Mouse (Mus musculus) thymus, postnatal 36 days (tissue): ENCODE data around the gene Hus1b.

Experiments
- DNase-seq, 2 experiments: peaks; one replicate each; pipeline ENCODE4 v3.0.0; 2022; ENCODE audit warnings: mixed read lengths in 2 of 2

Hus1b gene

DNA sequence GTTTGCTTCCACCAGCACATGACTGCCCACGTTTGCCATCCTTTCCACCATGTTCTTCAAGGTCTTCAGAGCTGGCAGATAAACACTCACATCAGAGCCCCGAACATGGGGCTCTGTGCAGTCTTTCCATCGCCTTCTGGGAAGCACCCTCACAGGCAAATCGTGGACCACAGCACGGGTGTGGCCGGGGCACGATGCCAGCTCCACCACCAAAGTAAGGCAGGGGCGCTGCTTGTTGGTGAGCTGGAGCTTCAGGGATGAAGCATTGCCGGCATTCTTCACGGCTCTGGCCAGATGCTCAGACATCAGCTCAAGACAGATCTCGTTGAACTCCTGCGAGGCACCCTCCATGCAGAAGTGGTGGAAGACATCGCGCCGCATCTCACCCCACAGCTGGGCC lies 430 bp downstream of the Hus1b start:
- DNase-seq, result no peak

DNA sequence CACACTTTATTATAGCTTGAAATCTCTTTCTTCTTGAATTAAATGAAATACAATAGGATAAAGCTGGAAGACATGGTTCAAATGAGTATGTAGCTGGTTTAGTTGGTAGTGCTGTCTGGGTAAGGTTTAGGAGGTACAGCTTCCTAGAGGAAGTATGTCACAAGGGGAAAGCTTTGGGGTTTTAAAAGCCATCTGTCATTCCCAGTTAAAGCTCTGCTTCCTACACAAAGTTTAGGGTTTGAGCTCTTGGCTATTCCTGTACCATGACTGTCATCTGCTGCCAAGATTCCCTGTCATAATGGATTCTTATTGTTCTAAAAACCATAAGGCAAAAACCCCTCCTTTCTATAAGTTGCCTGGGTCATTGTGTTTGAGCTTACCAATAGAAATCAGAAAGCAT lies 1.8 kb downstream of the Hus1b start:
- DNase-seq, result no peak

DNA sequence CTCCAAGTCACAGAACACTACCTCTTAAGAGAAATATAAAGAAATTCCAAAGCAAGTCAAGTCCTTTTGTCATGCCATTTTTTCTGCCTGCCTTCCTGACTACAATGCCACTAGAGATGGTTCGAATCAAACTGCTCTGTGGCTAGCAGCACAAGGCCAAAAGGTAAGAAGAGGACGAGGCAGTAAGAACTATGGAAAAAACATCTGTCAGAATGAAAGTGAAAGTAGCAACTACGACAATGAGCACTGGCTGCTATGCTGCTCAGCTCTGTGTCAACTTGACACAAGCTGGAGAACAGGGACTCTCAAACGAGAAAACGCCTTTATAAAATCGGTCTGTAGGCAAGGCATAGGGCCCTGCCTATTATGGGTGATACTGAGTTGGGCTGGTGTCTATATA lies 14.6 kb downstream of the Hus1b start:
- DNase-seq, result no peak

DNA sequence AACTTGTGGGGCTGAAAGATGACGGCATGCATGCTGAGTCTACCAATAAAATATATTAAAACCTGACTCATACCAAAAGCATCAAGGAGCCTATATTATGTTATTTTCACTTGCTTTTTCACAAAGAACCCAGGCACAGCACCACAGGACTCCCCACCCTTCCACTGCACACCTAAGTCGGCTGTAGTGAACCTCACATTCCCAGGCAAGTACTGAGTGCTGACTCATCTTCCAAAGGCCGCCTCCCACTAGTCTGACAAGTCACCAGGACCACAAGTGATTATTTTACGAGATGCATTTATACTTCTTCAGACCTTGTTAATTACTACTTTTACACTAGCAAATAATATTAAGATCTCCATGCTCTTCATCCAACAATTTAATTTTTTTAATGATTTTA lies 15.9 kb downstream of the Hus1b start:
- DNase-seq, result no peak

DNA sequence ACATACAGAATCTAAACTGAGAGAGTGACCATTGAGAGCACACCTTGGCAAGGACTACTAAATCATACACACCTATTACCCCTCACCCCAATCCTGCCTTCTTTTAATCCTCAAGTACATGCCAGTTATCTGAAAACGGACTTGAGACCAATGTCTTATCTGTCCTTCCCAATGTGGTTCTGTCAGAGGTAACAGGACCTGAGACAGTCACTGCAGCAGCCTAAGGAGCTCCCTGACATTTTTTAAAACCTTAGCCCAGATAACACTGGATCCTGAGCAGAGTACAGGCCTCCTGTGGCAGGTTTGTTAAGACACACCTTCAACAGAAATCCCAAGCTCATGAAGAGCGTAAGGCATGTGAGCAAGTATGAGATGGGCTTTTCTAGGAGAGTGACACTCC lies 18.4 kb downstream of the Hus1b start:
- DNase-seq, result no peak

DNA sequence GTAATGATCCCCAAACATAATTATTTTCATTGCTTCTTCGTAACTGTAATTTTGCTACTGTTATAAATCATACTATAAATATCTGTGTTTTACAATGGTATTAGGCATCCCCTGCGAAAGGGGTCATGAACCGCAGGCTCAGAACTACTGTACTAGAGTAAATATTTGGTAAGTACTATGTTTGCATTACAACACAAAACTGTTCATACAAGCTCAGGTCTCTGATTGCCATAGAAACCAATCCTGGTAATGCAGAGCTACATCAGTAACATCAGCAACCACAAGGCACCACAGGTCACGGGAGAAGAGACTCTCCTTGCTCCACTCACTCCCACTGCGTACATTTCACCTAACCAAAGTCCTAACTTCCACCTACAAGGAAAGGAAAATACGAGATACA lies 23.3 kb downstream of the Hus1b start:
- no peak for DNase-seq

DNA sequence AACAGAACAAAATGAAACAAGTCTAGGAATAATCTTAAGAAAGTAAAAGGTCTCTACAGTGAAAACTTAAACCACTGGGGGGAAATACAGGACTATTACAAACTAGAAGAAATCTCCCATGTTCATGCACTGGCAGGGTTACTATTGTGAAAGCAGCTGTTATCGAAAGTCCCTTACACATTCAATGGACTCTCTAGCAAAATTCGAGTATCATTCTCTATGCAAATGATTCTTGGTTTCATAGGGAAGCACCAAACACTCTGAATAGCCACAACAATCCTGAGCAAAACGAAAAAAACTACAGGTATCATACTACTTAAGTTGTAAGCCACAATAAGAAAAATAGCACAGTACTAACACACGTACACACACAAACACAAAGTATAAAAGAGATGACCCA lies 25.6 kb downstream of the Hus1b start:
- DNase-seq, result no peak

DNA sequence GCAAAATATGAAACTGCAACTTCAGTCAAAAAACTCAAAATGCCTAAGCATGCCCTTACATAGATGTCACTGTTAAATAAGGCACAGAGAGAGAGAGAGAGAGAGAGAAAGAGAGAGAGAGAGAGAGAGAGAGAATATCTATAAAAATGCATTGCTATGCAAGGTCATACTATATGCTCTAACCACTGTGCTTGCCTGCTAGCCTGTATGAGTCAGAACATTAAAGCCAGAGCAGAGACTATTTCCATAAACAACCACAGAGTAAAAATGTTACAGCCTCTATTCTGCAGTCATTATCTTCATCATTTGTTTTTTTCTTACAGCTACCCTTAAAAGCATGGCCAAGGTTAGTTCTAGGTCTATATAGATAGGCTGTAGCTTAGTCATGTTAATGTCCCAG lies 33.8 kb downstream of the Hus1b start:
- no peak for DNase-seq

DNA sequence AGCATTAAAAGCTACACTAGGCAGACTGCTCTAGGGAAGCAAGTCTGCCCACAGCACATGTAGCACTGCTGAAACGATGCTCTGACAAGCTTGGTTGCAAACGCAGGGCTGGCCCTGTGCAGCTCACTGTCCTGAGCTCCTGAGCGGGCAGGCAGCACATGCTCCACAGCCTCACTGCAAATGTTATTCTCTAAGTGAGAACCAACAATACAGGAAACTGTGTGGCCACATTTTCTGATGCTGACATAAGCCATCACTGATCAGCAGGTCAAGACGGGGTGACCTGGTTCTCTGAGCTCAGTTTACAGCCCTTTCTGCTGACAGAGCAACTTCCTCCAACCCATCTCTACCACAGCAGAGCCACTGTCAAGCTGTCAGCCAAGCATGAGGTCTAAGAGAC lies 34.5 kb downstream of the Hus1b start:
- DNase-seq, result no peak

DNA sequence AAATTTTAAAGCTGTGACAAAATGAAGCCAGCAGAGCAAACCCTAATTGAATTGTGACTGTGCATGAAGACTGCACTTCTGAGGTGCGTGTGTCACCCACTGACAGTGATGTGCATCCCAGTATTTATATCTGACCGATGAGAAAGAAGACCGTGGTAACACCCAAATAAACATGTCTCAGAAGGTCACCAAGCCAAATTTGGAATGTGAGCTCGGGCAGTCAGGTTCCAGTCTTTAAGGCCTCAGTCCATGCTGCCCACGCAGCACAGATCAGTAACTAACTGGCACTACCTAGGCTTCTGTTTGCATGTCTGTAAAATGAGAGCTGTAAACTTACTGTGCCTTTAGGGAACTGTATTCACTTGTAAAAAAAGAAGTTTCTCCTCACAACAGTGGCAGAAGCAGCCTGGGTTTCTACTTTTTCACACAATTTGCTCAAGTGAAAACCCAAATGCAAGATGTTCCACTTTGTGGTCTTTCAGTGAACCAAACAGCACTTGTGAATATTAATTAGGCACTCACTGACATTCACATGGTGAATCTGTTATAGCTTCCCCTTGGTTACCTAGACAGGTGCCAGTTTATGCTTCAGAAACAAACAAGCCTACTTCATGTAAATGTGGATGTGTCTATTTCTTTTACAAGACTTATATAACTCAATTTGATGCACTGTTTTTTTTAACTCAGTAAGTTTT lies 35.5 kb downstream of the Hus1b start:
- no peak for DNase-seq

DNA sequence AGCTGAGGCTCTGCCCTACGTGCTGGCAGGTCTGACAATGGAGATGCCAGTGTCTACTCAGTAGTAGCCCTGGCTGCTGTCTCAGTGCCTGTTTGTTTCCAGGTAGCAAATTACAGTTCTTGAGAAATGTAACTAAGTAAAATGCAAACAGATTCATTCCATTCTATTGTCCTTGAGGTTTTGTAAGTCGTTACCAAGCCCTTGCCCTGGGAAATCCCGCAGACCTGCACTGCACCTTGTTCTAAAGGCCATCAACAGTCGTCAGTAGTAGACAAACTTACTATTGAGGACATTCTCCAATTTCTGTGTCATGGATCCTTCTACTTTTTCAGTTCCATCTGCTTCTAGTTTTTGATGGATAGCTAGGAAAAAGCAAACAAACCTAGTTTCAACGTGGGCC lies 36.7 kb downstream of the Hus1b start:
- DNase-seq, result no peak

DNA sequence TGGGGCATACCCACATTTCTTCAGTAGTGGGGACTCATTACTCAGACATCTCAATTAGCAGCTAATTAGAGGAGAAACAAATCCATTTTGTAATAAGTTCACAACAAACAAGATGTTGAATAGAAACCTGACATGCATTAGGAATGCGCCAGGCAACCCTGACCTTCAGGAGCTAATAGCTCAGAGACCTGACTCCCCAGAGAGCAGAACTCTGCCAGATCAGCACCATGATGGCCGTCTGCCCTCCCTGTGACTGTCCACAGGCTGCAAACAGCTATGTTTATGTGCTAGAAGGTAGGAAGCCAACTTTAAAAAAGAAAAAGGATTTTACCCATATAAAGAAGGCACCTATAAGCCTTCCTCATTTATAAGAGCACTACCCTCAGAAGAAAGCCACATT lies 45.3 kb downstream of the Hus1b start:
- DNase-seq, result no peak

DNA sequence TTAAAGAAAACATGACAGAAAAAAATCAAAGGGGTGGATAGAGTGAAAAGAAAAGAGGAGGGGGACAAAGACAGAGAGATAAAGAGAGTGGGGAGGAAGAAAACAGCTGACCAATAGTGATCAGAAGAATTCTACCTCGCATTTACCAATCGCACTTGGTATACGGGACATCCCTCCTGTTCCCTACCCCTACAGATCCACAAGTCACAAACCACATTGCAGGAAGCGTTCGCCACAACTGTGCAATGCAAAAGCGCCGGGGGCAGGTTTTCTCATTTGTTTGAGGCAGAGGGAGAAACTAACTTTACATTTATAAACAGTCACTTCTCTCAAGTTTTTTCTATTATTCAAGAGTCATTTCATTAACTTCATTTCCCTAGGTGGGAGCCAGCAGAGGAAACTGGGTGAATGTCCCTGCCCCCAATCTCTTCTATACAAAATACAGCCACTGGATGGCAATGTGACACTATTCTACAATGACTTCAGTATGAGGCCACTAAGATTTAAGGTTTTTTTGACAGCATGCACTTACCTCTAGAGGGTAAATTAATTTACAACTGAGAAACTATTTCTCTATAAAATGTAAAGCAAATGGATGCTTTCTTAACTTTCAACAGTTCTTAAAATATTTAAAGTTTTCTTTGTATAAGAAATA lies 46.0 kb downstream of the Hus1b start:
- DNase-seq, result no peak
